Mouse (Mus musculus) ovary, adult 2 months (tissue): ENCODE data around the gene Iars. TPM values are rescaled to one million over a fixed set of nuclear protein-coding genes. Genes with fewer than 3 reads are reported as not detected.

Experiments used
- polyA plus RNA-seq: library from polyadenylated mRNA; depleted of rRNA; stranded (reverse); fragments of >200 nt; gene quantifications from 2 replicates; pipeline ENCODE4 v1.2.3, GENCODE M21; 2012; rRNA removed

Gene Iars
- 20.5 and 25.5 TPM in 2 replicates for polyA plus RNA-seq

GRCm38 (mm10) chr13:49681351-49682232, at the start of gene Iars:
Gene Iars, plus strand, starts transcription at chr13:49682100.

DNA sequence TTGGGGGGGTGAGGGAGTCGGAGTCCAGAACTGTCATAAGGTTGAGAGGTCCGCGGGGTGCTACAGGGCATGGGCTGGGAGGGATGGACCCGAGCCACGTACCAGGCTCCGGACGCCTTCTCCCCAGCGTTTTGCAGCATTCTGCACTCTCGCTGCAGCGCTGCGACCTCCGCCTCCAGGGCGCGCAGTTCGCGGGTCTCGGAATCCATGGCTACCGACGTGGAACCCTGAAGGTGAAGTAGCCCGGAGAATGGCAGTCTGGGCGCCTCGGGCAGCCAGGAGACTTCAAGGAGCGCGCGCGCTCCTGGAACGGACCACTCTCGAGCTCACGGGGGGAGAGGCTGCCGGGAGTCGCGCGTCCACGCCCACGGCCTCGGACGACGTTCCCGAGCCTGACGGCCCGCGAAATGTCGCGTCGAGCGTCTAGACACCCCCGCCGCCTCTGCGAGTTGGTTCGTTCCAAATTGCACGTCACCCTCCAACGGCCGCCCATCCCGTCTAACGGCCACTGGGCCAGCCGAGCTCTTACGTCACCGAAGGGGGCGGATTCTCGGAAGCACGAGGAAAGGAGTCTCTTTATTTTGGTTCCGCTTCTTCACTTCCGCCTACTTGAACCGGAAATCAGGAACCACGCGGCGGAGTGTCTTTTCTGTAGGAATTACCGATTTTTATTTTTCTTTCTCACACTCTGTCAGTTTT, 29.3 kb upstream of the Iars start, which contains the start of the genes Cenpp and Nol8:
Gene Cenpp, minus strand, starts transcription at position 305 of the 699 bp plus-strand sequence.
Gene Nol8, plus strand, starts transcription at position 598 of the 699 bp plus-strand sequence.

Other genes with a start within 250 kb of the Iars start
- gene Tes3-ps, start 188.8 kb upstream of the Iars start, polyA plus RNA-seq = not detected in 2 replicates
- gene Ecm2, start 177.3 kb upstream of the Iars start, polyA plus RNA-seq = 1.7 and 2.7 TPM in 2 replicates
- 0.63 and 0.67 TPM in 2 replicates for gene Aspn, start 137.7 kb upstream of the Iars start, polyA plus RNA-seq
- 0.47 and 0.49 TPM in 2 replicates for gene Omd, start 99.6 kb upstream of the Iars start, polyA plus RNA-seq
- 16.0 and 21.2 TPM in 2 replicates for gene Ogn, start 74.1 kb upstream of the Iars start, polyA plus RNA-seq
- gene Cenpp, start 29.3 kb upstream of the Iars start, polyA plus RNA-seq = 0.60 and 1.1 TPM in 2 replicates
- gene Nol8, start 29.0 kb upstream of the Iars start, polyA plus RNA-seq = 0.63 and 0.66 TPM in 2 replicates
- gene Gm30302, start 116.9 kb downstream of the Iars start, polyA plus RNA-seq = 0.03 TPM in 2 replicates